Mouse (Mus musculus) forebrain, embryonic 13.5 days (tissue): ENCODE measurements around the gene Rrh. TPM values are rescaled to one million over a fixed set of nuclear protein-coding genes. Genes with fewer than 3 reads are reported as not detected.
A peak's percentile ranks its signal among the peaks of the same experiment; 100 is the strongest.
"Not testable (repeated sequence)": the region's sequence is repeated elsewhere in the genome, so short reads cannot be mapped to it uniquely, and the experiment has no call there.

Source experiments
- ATAC-seq: fragments of 200-750 bp; cut with Nextera tagmentation; 2 replicates; pipeline ENCODE4 v1.8.0; 2017
- H3K27ac ChIP-seq: fragments of 300-500 bp; sonication (generic); 2 replicates; pipeline ENCODE4 v1.5.1; 2015; ENCODE audit warnings: inconsistent platforms, mild to moderate bottlenecking, moderate library complexity
- H3K27me3 ChIP-seq: fragments of 300-500 bp; sonication (generic); 2 replicates; pipeline ENCODE4 v1.6.1; 2015; ENCODE audit warnings: mild to moderate bottlenecking, inconsistent platforms
- H3K36me3 ChIP-seq: fragments of 300-500 bp; sonication (generic); 2 replicates; pipeline ENCODE4 v1.6.1; 2015; ENCODE audit warnings: mild to moderate bottlenecking, inconsistent platforms; ENCODE audit not compliant: poor library complexity, severe bottlenecking
- H3K4me1 ChIP-seq: fragments of 300-500 bp; sonication (generic); 2 replicates; pipeline ENCODE4 v1.6.1; 2015; ENCODE audit warnings: inconsistent platforms
- H3K4me2 ChIP-seq: fragments of 300-500 bp; sonication (generic); 2 replicates; pipeline ENCODE4 v1.6.1; 2015; ENCODE audit warnings: inconsistent platforms, mild to moderate bottlenecking, moderate library complexity
- H3K4me3 ChIP-seq: fragments of 300-500 bp; sonication (generic); 2 replicates; pipeline ENCODE4 v1.5.1; 2015; ENCODE audit warnings: mild to moderate bottlenecking, inconsistent platforms
- H3K9ac ChIP-seq: fragments of 300-500 bp; sonication (generic); 2 replicates; pipeline ENCODE4 v1.6.1; 2015; ENCODE audit warnings: mild to moderate bottlenecking, inconsistent platforms
- H3K9me3 ChIP-seq: fragments of 300-500 bp; sonication (generic); replicated peaks from 2 replicates; pipeline ENCODE4 v1.6.1; 2016; ENCODE audit warnings: inconsistent platforms
- WGBS: fragments of 180-500 bp; shearing (Covaris S2); methylation state at CpG from one replicate; pipeline ENCODE4 v1.1.7; 2015; 5-methylcytosine and 5-hydroxymethylcytosine counted together
- polyA plus RNA-seq: library from polyadenylated mRNA; unstranded; fragments of >200 nt; fragmentation: Nextera tagmentation; extraction: Ambion mirVana; gene quantifications from 2 replicates; pipeline ENCODE4 v1.2.1, GENCODE M21; 2015

Gene Rrh
- polyA plus RNA-seq, 1 experiment from 2014 or later, result 0.46 TPM

DNA sequence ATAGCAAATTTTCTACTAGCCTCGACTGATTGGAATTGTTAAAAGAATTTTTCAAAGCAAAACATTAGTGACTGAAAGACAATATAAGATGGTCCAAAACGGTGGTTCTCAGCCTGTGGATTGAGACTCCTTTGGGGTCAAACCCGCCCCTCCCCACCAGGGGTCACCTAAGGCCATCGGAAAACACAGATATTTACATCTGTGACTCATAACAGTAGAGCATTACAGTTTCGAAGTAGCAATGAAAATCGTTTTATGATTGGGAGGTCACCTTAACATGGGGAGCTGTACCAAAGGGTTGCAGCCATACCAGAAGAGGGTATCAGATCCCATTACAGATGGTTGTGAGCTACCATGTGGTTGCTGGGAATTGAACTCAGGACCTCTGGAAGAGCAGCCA, 51.2 kb downstream of the Rrh start:
- Histone ChIP-seq H3K4me2 (no peak overlapping the region), H3K4me1 (no peaks in the 10 kb centered on the region), H3K4me3 (no peak overlapping the region), H3K9ac (no peak overlapping the region), H3K27me3 (no peaks in the 10 kb centered on the region), H3K27ac (no peak overlapping the region), H3K9me3 (no peaks in the 10 kb centered on the region), H3K36me3 (no peaks in the 10 kb centered on the region)
- ATAC-seq, result no peak
- WGBS, result 85% methylated on average over 6 of the region's 6 CpGs

DNA sequence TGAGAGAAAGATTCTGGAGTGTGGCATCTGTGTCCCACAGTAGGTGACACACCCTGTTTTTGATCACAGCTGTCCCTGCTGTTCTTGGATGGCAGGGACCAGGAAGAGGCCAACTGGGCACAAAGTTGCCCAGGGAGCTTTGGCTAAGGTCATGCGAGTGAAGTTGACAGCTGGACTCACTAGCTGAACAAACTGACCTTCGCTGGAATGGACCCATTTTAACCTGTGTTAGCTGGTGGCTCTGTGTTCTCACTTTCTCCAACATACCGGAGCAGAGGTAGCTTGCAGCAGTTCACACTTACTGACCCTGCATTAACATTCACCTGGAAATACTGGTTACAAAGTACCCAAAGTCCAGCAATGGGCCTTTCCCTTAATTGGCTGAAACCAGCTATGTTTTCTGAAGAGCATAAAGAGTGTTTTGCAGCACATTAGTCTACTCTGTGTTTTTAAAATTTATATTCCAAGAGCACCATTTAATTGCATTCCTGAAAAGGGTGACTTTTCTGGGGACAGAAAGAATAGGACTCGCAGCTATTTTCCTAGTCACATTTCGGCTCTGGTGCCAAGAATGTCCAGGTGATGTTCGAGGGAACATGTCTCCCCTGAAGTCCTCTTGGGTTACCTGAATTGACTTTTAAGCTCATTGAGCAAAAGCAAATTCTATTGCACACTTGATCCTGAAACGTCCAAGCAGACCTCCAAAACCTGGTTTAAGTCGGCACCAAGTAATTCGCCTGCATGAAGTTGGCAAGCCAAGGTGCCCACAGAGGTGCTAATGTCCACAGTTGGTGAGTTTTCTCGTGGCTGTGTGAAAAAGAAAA, 55.2 kb downstream of the Rrh start:
- no peak for ATAC-seq
- H3K9me3 ChIP-seq, result no peaks in the 10 kb centered on the region
- no peak overlapping the region for H3K9ac ChIP-seq
- WGBS, result 85% methylated on average over 10 of the region's 10 CpGs
- H3K4me3 ChIP-seq, result no peak overlapping the region
- H3K27me3 ChIP-seq, result no peaks in the 10 kb centered on the region
- H3K4me1 ChIP-seq, result no peaks in the 10 kb centered on the region
- no peak overlapping the region for H3K4me2 ChIP-seq
- H3K27ac ChIP-seq, result no peak overlapping the region
- no peaks in the 10 kb centered on the region for H3K36me3 ChIP-seq

DNA sequence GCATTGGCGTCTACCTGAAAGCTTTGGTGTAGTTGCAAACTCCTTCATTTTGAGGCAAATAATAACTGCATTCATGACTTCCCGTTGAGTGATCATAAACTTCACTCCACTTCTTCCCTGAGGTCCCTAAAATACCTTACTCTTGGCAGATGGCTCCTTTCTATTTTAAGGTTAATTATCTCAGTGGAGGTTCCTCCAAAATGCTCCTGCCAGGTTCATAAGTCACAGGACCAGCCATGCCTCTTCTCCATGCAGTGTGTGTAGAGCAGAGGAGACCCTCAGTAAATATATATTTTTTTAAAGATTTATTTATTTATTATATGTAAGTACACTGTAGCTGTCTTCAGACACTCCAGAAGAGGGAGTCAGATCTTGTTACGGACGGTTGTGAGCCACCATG, 56.3 kb downstream of the Rrh start:
- no peak overlapping the region for H3K9ac ChIP-seq
- ATAC-seq, result no peak
- no peak overlapping the region for H3K27ac ChIP-seq
- H3K4me2 ChIP-seq, result no peak overlapping the region
- H3K4me1 ChIP-seq, result no peaks in the 10 kb centered on the region
- no peaks in the 10 kb centered on the region for H3K27me3 ChIP-seq
- H3K4me3 ChIP-seq, result no peak overlapping the region
- WGBS, result 88% methylated on average over 4 of the region's 4 CpGs
- H3K36me3 ChIP-seq, result no peaks in the 10 kb centered on the region
- no peaks in the 10 kb centered on the region for H3K9me3 ChIP-seq

DNA sequence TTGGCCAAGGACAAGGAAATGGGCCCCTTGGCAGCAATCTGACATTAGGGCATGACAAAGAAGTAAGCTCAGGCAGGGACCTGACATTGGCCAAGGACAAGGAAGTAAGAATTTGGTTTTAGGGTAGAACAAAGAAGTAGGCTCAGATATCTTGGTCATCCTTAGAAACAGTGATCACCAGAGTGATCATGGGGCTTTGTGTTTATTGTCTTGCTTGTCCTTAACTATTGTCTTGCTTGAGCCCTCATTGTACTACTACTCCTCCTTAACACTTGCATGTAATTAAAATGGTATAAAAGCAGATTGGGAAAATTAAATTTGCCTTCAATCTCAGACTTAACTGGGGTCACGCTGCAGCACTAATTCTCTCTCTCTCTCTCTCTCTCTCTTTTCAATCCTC, 64.8 kb downstream of the Rrh start:
- H3K4me3 ChIP-seq, H3K36me3 ChIP-seq, H3K9ac ChIP-seq, H3K4me2 ChIP-seq, H3K27me3 ChIP-seq, H3K27ac ChIP-seq, ATAC-seq, H3K9me3 ChIP-seq: not testable (repeated sequence)
- 78% methylated on average over 1 of the region's 1 CpGs for WGBS
- H3K4me1 ChIP-seq, result peaks cover 13% of the 10 kb centered on the region

DNA sequence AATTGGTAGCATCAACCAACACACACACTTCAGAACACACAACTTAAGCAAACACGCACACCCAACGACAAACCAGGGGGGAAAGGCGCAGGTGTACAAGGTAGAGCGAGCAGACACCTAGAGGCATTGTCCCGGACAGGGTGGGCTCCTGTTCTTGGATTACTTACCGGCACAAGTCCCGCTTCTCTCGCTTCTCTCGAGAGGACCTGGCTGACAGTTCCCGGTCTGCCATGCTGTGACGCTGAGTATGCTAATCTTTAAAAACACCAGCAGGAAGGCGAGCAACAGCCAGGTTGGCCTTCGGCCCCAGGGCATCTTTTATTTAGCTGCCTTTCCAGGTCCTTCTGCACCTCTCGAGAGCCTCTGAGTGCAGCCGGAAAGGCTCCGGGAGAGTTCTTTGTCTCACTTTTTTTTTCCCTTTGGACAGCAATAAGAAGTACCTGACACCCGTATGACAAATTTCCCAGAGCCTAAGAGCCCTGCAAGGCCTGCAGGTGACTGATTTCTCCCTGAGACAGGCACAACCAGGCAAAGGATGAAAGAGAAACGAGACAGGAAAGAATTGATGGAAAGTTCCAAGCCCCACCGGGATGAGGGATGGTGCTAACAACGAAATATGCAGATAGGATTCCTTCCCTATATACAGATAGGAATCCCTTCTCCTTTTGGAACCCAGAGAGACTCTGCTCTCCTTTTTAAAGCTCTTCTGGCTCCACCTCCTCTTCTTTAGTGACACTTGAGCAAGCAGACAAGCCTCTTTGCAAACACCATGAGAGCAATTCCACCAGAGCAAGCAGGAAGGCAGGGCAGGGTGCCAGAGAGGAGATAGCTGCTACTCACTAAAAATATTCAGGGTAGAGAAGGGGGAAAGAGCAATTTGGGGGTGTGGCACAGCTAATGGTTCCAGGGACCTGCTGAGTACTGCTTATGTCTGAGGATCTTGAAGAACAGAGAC, 67.5 kb downstream of the Rrh start, which contains the start of gene Egf:
Gene Egf, minus strand, starts transcription at position 667 of the 955 bp plus-strand sequence.
- H3K4me1 ChIP-seq, result peaks cover 13% of the 10 kb centered on the region
- H3K9ac ChIP-seq, result no peak within 1 kb of the TSS
- peak within 1 kb of the TSS; percentile 57 for H3K4me2 ChIP-seq
- no peak within 1 kb of the TSS for H3K27ac ChIP-seq
- H3K4me3 ChIP-seq, result peak within 1 kb of the TSS; percentile 28
- 9% methylated on average over 20 of the region's 20 CpGs for WGBS
- H3K27me3 ChIP-seq, result 0 out of 2 replicates have a peak, but pooled peaks cover 8% of the 10 kb centered on the region
- H3K36me3 ChIP-seq, result no peaks in the 10 kb centered on the region
- no peaks in the 10 kb centered on the region for H3K9me3 ChIP-seq
- ATAC-seq, result peak; percentile 72

Other genes starting within 250 kb of the Rrh start
- gene Egf, start 67.3 kb downstream of the Rrh start, polyA plus RNA-seq, result 1.7 and 2.0 TPM in 2 replicates
- not detected in 2 replicates for gene Lrit3, start 18.6 kb downstream of the Rrh start, polyA plus RNA-seq
- gene Gar1, start 8.8 kb upstream of the Rrh start, polyA plus RNA-seq, result 63.1 and 65.7 TPM in 2 replicates
- 0.30 and 0.31 TPM in 2 replicates for gene Cfi, start 13.3 kb upstream of the Rrh start, polyA plus RNA-seq
- 29.5 and 31.3 TPM in 2 replicates for gene Pla2g12a, start 56.0 kb upstream of the Rrh start, polyA plus RNA-seq
- gene Casp6, start 78.8 kb upstream of the Rrh start, polyA plus RNA-seq, result 43.6 and 44.8 TPM in 2 replicates
- gene Mcub, start 147.6 kb upstream of the Rrh start, polyA plus RNA-seq, result 3.9 and 6.7 TPM in 2 replicates
- gene Sec24b, start 239.0 kb upstream of the Rrh start, polyA plus RNA-seq, result 23.9 and 29.1 TPM in 2 replicates